Mouse (Mus musculus): ENCODE measurements around the gene Ostf1.

GRCm38 (mm10) chr19:18623894-18624293 lies 7.7 kb downstream of the Ostf1 start:
- no peak for TF ChIP-seq CEBPB (IDR thresholded peaks at IDR 0.05; ENCODE audit: low read depth)
- TF ChIP-seq CTCF (IDR thresholded peaks at IDR 0.05; ENCODE audit: control insufficient read depth, insufficient read depth, insufficient read length), result no peak
- no peak for TF ChIP-seq MYOD1 (IDR thresholded peaks at IDR 0.05; ENCODE audit: control insufficient read depth, insufficient read length, low read depth)
- TF ChIP-seq MAX (IDR thresholded peaks at IDR 0.05), result no peak
